15 mouse cellular contexts compared by ENCODE assay signal in the genomic region with DNA sequence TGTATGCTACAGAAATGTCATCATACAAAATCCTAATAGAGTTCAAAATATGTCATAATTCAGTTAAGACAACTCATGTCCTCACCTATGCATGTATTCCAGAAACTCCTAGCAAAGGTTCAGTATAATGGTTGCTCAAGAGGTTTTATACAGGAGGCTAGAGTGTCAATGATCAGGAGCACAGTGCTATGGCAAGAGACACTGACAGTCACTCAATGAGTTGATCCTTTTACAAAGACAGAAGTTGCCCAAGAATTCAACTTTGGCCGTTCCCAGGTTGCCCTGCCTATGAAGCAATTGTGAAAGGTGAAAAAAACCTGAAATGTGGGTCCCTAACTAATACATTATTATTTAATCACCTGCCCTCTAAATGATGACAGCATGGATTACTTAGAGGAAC.
"Had no signal": no experiment of that assay in that cellular context is flagged by ENCODE, and none has a peak within 500 bp of the region (broad histone marks: within the 10 kb centered on the region; RNA-seq: fewer than 3 reads in every experiment).

No protein-coding gene starts in this region.

- H3K9ac ChIP-seq: neural tube, embryonic 13.5 days; neural tube, embryonic 15.5 days; stomach, embryonic 15.5 days had no signal

- DNase-seq: right cerebral cortex, adult 18-20 months; right cerebral cortex, postnatal 14 days; right cerebral cortex, postnatal 25 days; right cerebral cortex, postnatal 4 days; spleen, adult 18-20 months; thymus, adult 18-20 months; thymus, adult 2 months; thymus, postnatal 14 days; thymus, postnatal 25 days; thymus, postnatal 36 days; thymus, postnatal 4 days had no signal

- H3K4me3 ChIP-seq: neural tube, embryonic 13.5 days; neural tube, embryonic 15.5 days; stomach, embryonic 15.5 days had no signal

- H3K4me1 ChIP-seq: neural tube, embryonic 13.5 days; neural tube, embryonic 15.5 days; stomach, embryonic 15.5 days had no signal

- H3K4me2 ChIP-seq: neural tube, embryonic 13.5 days; neural tube, embryonic 15.5 days; stomach, embryonic 15.5 days had no signal

- H3K36me3 ChIP-seq: neural tube, embryonic 13.5 days; neural tube, embryonic 15.5 days; stomach, embryonic 15.5 days had no signal

- H3K9me3 ChIP-seq: neural tube, embryonic 13.5 days; neural tube, embryonic 15.5 days; stomach, embryonic 15.5 days had no signal

- H3K27me3 ChIP-seq: neural tube, embryonic 13.5 days; neural tube, embryonic 15.5 days; stomach, embryonic 15.5 days had no signal

- H3K27ac ChIP-seq: neural tube, embryonic 13.5 days; neural tube, embryonic 15.5 days; stomach, embryonic 15.5 days; stomach, postnatal 0 days had no signal
